Mouse (Mus musculus): Measurements from ENCODE around the gene Tamm41. TPM values are rescaled to one million over a fixed set of nuclear protein-coding genes. Genes with fewer than 3 reads are reported as not detected.

Gene Tamm41
- 9.7 TPM for polyA plus RNA-seq (2014; fragmentation: Illumina TruSeq; extraction: RNeasy Lipid Tissue Mini Kit (QIAGEN cat#74804); ENCODE audit: low replicate concordance)

GRCm38 (mm10) chr6:115037103-115038094 is at the start of gene Tamm41:
Tamm41 (minus strand) TSS chr6:115037876.

GRCm38 (mm10) chr6:114969213-114970120 is 68.2 kb downstream of the Tamm41 start, which contains the start of gene Vgll4:
Vgll4 (minus strand) TSS chr6:114969994.

Other genes starting within 250 kb of the Tamm41 start
- 3.5 TPM for gene Vgll4, start 67.9 kb downstream of the Tamm41 start, polyA plus RNA-seq (2014; fragmentation: Illumina TruSeq; extraction: RNeasy Lipid Tissue Mini Kit (QIAGEN cat#74804); ENCODE audit: low replicate concordance)
- gene Syn2, start 97.0 kb upstream of the Tamm41 start, polyA plus RNA-seq (2014; fragmentation: Illumina TruSeq; extraction: RNeasy Lipid Tissue Mini Kit (QIAGEN cat#74804); ENCODE audit: low replicate concordance): 2.6 TPM
- gene Gm17482, start 189.5 kb upstream of the Tamm41 start, polyA plus RNA-seq (2014; fragmentation: Illumina TruSeq; extraction: RNeasy Lipid Tissue Mini Kit (QIAGEN cat#74804); ENCODE audit: low replicate concordance): not detected
- gene Timp4, start 214.3 kb upstream of the Tamm41 start, polyA plus RNA-seq (2014; fragmentation: Illumina TruSeq; extraction: RNeasy Lipid Tissue Mini Kit (QIAGEN cat#74804); ENCODE audit: low replicate concordance): not detected